Comparison of ENCODE assay signal across 24 mouse cellular contexts in genomic region chr8:69847167-69848065, GRCm38 (mm10). TPM values are rescaled to one million over a fixed set of nuclear protein-coding genes. Genes with fewer than 3 reads are reported as not detected.
DNase-seq lines count a peak whose midpoint lies in the region; ATAC-seq and TF ChIP-seq lines count a peak whose summit lies in the region.
"Had no signal": no experiment of that assay in that cellular context is flagged by ENCODE, and none has a peak within 500 bp of the region (broad histone marks: within the 10 kb centered on the region; RNA-seq: fewer than 3 reads in every experiment).

No protein-coding gene starts in this region.

- no peaks in the 10 kb centered on the region for H3K27me3 ChIP-seq in heart, embryonic 13.5 days (replicated peaks)
- no peaks in the 10 kb centered on the region for H3K27me3 ChIP-seq in lung, postnatal 0 days (replicated peaks; ENCODE audit: insufficient read depth, low read length)
- H3K27me3 ChIP-seq: embryonic facial prominence, embryonic 15.5 days; forebrain, embryonic 15.5 days; heart, embryonic 15.5 days; hindbrain, embryonic 13.5 days had no signal

- no peak for TF ChIP-seq CTCF in lung, postnatal 0 days (IDR thresholded peaks at IDR 0.05)

- no peaks in the 10 kb centered on the region for H3K36me3 ChIP-seq in heart, embryonic 13.5 days
- no peaks in the 10 kb centered on the region for H3K36me3 ChIP-seq in lung, postnatal 0 days (ENCODE audit: insufficient read depth, low read length)
- H3K36me3 ChIP-seq: embryonic facial prominence, embryonic 15.5 days; forebrain, embryonic 15.5 days; heart, embryonic 10.5 days; heart, embryonic 15.5 days had no signal

- 71% methylated on average over 3 of the region's 3 CpGs for WGBS in heart, embryonic 13.5 days
- 52% methylated on average over 3 of the region's 3 CpGs for WGBS in lung, postnatal 0 days

- TF ChIP-seq EP300 in lung, postnatal 0 days (IDR thresholded peaks at IDR 0.05) = peak; percentile 97

- no peak overlapping the region for H3K4me2 ChIP-seq in heart, embryonic 13.5 days
- H3K4me2 ChIP-seq in lung, postnatal 0 days (replicated peaks; ENCODE audit: low read depth, low read length) = no peak overlapping the region
- H3K4me2 ChIP-seq: embryonic facial prominence, embryonic 15.5 days; forebrain, embryonic 15.5 days; heart, embryonic 15.5 days; hindbrain, embryonic 13.5 days had no signal

- DNase-seq in heart, adult 8-10 months (ENCODE audit: low spot score) = no peak
- peak; percentile 54 for DNase-seq in lung, postnatal 0 days (ENCODE audit: low spot score)
- DNase-seq in lung, postnatal 25 days (ENCODE audit: low spot score) = no peak
- peak; percentile 59 for DNase-seq in ZHBTc4 (ENCODE audit: low read depth, low spot score)
- DNase-seq in left cerebral cortex, adult 9 months (ENCODE audit: low spot score in 2 of 2) = no peak
- DNase-seq in cerebellum, adult 8-10 months = no peak
- DNase-seq: adrenal gland, adult 2 months; adrenal gland, postnatal 25 days; cerebellum, adult 2 months; cerebellum, postnatal 14 days; embryo, embryonic 11 days; gastrocnemius, postnatal 36 days; heart, adult 11 months; heart, postnatal 14 days had no signal

- no peaks in the 10 kb centered on the region for H3K9me3 ChIP-seq in heart, embryonic 13.5 days
- no peaks in the 10 kb centered on the region for H3K9me3 ChIP-seq in lung, postnatal 0 days (ENCODE audit: low read length)
- H3K9me3 ChIP-seq: embryonic facial prominence, embryonic 15.5 days; forebrain, embryonic 15.5 days; heart, embryonic 10.5 days; heart, embryonic 15.5 days; hindbrain, embryonic 13.5 days had no signal

- H3K4me1 ChIP-seq in heart, embryonic 13.5 days = peaks cover 23% of the 10 kb centered on the region
- no peaks in the 10 kb centered on the region for H3K4me1 ChIP-seq in lung, postnatal 0 days (ENCODE audit: insufficient read depth, low read depth, low read length)
- H3K4me1 ChIP-seq: embryonic facial prominence, embryonic 15.5 days; forebrain, embryonic 15.5 days; hindbrain, embryonic 13.5 days had no signal

- no peak overlapping the region for H3K4me3 ChIP-seq in heart, embryonic 13.5 days
- no peak overlapping the region for H3K4me3 ChIP-seq in lung, postnatal 0 days (ENCODE audit: low read depth, low read length)
- H3K4me3 ChIP-seq: embryonic facial prominence, embryonic 15.5 days; forebrain, embryonic 15.5 days; heart, embryonic 10.5 days; heart, embryonic 15.5 days; hindbrain, embryonic 13.5 days had no signal

- no peak for ATAC-seq in heart, embryonic 13.5 days (ENCODE audit: extremely low read depth, insufficient number of reproducible peaks, low FRiP score, low TSS enrichment)
- peak; percentile 68 for ATAC-seq in lung, postnatal 0 days
- ATAC-seq: forebrain, embryonic 15.5 days; hindbrain, postnatal 0 days had no signal

- peak overlapping the region; percentile 32; the same call in 1 of the 2 replicates for H3K27ac ChIP-seq in heart, embryonic 13.5 days (replicated peaks)
- H3K27ac ChIP-seq in lung, postnatal 0 days (ENCODE audit: low read length) = peak overlapping the region; percentile 85
- H3K27ac ChIP-seq: embryonic facial prominence, embryonic 15.5 days; forebrain, embryonic 15.5 days; heart, embryonic 10.5 days; heart, embryonic 15.5 days; hindbrain, embryonic 13.5 days; hindbrain, postnatal 0 days had no signal

- no peak overlapping the region for H3K9ac ChIP-seq in heart, embryonic 13.5 days
- no peak overlapping the region for H3K9ac ChIP-seq in lung, postnatal 0 days (replicated peaks; ENCODE audit: low read depth)
- H3K9ac ChIP-seq: embryonic facial prominence, embryonic 15.5 days; forebrain, embryonic 15.5 days; heart, embryonic 15.5 days; hindbrain, embryonic 13.5 days had no signal

RNA-seq across cellular contexts. Expression of gene Pbx4, which starts 15.1 kb away (rescaled TPM):
- polyA plus RNA-seq in heart, embryonic 13.5 days (2015; fragmentation: Nextera tagmentation; extraction: Ambion mirVana) = 2.4 and 3.9 TPM in 2 replicates
- under 1 TPM in 2 of 4 experiments, not detected in 2; 0.29 to 1.00 TPM for total RNA-seq in heart, adult 8-10 months (2022)
- polyA plus RNA-seq in lung, postnatal 0 days (2015; fragmentation: Nextera tagmentation; extraction: Ambion mirVana) = 15.9 and 17.0 TPM in 2 replicates
- total RNA-seq: gastrocnemius, adult 8-10 months; gastrocnemius, postnatal 36 days had no signal

RNA-seq across cellular contexts. Expression of gene Lpar2, which starts 25.2 kb away (rescaled TPM):
- 0.32 and 0.34 TPM in 2 replicates for polyA plus RNA-seq in heart, embryonic 13.5 days (2015; fragmentation: Nextera tagmentation; extraction: Ambion mirVana)
- under 1 TPM in 3 of 4 experiments, not detected in 1; 0.22 to 0.31 (median 0.26) TPM for total RNA-seq in heart, adult 8-10 months (2022)
- polyA plus RNA-seq in lung, postnatal 0 days (2015; fragmentation: Nextera tagmentation; extraction: Ambion mirVana) = 0.52 and 0.56 TPM in 2 replicates
- total RNA-seq: gastrocnemius, postnatal 36 days had no signal

RNA-seq across cellular contexts. Expression of gene Gmip, which starts 38.9 kb away (rescaled TPM):
- 6.9 and 7.6 TPM in 2 replicates for polyA plus RNA-seq in heart, embryonic 13.5 days (2015; fragmentation: Nextera tagmentation; extraction: Ambion mirVana)
- total RNA-seq in heart, adult 8-10 months (2022) = 1 to 10 TPM; 4.1 to 6.9 (median 4.8) TPM
- 8.4 and 8.6 TPM in 2 replicates for polyA plus RNA-seq in lung, postnatal 0 days (2015; fragmentation: Nextera tagmentation; extraction: Ambion mirVana)

RNA-seq across cellular contexts. Expression of gene Cilp2, which starts 40.1 kb away (rescaled TPM):
- 0.55 and 0.56 TPM in 2 replicates for polyA plus RNA-seq in heart, embryonic 13.5 days (2015; fragmentation: Nextera tagmentation; extraction: Ambion mirVana)
- total RNA-seq in heart, adult 8-10 months (2022) = 1 to 10 TPM; 1.3 to 3.1 (median 2.4) TPM
- polyA plus RNA-seq in lung, postnatal 0 days (2015; fragmentation: Nextera tagmentation; extraction: Ambion mirVana) = 0.17 and 0.36 TPM in 2 replicates
- total RNA-seq: adrenal gland, postnatal 25 days; common myeloid progenitor, adult 5-6 weeks; hematopoietic stem cell, adult 5-6 weeks had no signal

RNA-seq across cellular contexts. Expression of gene Tssk6, which starts 54.6 kb away (rescaled TPM):
- polyA plus RNA-seq in heart, embryonic 13.5 days (2015; fragmentation: Nextera tagmentation; extraction: Ambion mirVana) = 1.9 and 2.2 TPM in 2 replicates
- under 1 TPM in 1 of 4 experiments, not detected in 3; 0.19 TPM for total RNA-seq in heart, adult 8-10 months (2022)
- 1.9 and 2.3 TPM in 2 replicates for polyA plus RNA-seq in lung, postnatal 0 days (2015; fragmentation: Nextera tagmentation; extraction: Ambion mirVana)
- total RNA-seq: common myeloid progenitor, adult 5-6 weeks; gastrocnemius, adult 8-10 months; gastrocnemius, postnatal 36 days; heart, postnatal 14 days had no signal

Comparison
In these comparisons a context has a peak if more than half of its experiments do, and no peak if none do; other contexts are left out.
1. DNase-seq: peak in lung, postnatal 0 days (single experiment) and ZHBTc4 (single experiment); none in heart, adult 8-10 months (single experiment), lung, postnatal 25 days (single experiment), left cerebral cortex, adult 9 months (0 of 2) and cerebellum, adult 8-10 months (single experiment).